Mouse (Mus musculus): Measurements from ENCODE around the gene Olfr203.
"Not testable (repeated sequence)": the region's sequence is repeated elsewhere in the genome, so short reads cannot be mapped to it uniquely, and the experiment has no call there.

- TF ChIP-seq CTCF, EP300 (IDR thresholded peaks at IDR 0.05; ENCODE audit: low read depth): not testable (repeated sequence)
Measured at GRCm38 (mm10) chr16:59287576-59287975, 11.1 kb upstream of the Olfr203 start.

Measured in liver, postnatal 0 days (tissue).